Mouse (Mus musculus): ENCODE results near the gene Gsta4.

DNA sequence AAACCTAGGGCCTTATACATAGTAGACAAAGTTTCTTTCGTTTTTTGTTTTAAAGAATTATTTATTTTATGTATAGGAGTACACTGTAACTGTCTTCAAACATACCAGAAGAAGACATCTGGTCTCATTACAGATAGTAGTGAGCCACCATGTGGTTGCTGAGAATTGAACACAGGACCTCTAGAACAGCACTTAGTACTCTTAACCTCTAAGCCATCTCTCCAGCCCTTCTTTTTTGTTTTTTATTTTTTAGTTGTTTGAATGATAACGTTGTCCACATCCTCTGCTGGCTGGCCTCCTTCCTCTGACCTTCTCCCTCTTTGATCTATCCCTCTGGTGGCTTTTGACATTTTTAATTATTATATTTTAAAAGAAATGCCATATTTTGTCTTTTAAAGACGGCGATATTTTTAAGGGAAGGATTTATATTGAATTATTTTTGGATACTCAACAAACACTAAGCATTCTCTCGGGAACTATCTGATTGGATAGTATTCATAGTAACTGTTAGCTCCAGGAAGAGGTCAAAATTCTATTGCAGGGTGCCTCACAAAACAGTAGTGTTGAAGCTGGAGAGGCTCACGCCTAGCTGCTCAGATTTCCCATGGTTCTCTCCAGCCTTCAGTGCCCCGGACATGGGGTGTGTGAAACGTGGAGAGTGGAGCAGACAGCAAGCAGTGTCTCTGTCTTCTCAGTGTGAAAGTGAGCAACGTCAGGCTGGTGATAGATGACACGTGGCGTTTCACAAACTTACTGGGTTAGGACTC, 28.2 kb upstream of the Gsta4 start:
- TF ChIP-seq CTCF (IDR thresholded peaks at IDR 0.05; ENCODE audit: insufficient read depth, low read length), result no peak
- TF ChIP-seq POLR2A (IDR thresholded peaks at IDR 0.05; ENCODE audit: borderline replicate concordance, extremely low read depth, low read depth, low read length), result no peak
